In the genomic region with DNA sequence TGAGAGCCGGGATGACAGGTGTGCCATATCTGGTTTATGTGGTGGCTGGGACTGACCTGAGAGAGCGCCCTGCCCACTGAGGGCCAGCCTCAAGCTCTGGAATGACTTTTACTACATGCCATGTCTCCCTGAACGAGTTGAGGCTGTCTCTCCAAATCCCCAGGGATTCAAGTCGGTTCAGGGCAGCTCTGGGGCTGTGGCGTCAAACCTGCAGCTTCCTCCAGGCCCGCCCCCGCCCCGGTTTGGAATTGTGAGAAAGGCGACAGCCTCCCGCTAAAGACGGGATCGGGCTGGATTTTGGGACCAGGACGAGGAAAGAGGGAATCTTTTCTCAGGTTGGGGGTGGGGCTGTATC, we compare ENCODE assay signal across 8 mouse cellular contexts. TPM values are rescaled to one million over a fixed set of nuclear protein-coding genes. Genes with fewer than 3 reads are reported as not detected.
A peak's percentile ranks its signal among the peaks of the same experiment; 100 is the strongest.
DNase-seq lines count a peak whose midpoint lies in the region; ATAC-seq and TF ChIP-seq lines count a peak whose summit lies in the region.

No protein-coding gene starts in this region.

- 4% methylated on average over 13 of the region's 13 CpGs for WGBS in forebrain, embryonic 10.5 days
- WGBS in kidney, embryonic 16.5 days, result under 1% methylated on average over 13 of the region's 13 CpGs
- 7% methylated on average over 13 of the region's 13 CpGs for WGBS in neural tube, embryonic 11.5 days

- peak overlapping the region; percentile 17; the same call in 1 of the 2 replicates for H3K9ac ChIP-seq in CH12.LX (ENCODE audit: insufficient read depth, low read depth)
- H3K9ac ChIP-seq in kidney, embryonic 16.5 days (replicated peaks; ENCODE audit: low read length), result peak overlapping the region; percentile 66
- H3K9ac ChIP-seq in neural tube, embryonic 11.5 days (ENCODE audit: low read length), result no peak overlapping the region

- no peak for TF ChIP-seq POLR2A in CH12.LX (IDR thresholded peaks at IDR 0.05; ENCODE audit: low read depth, low read length)

- peak overlapping the region; percentile 61 to 74 (median 62) for H3K4me3 ChIP-seq in CH12.LX (replicated peaks in 1 of 3; ENCODE audit: low read depth in 2 of 3, low read length in 2 of 3, poor library complexity in 1 of 3)
- H3K4me3 ChIP-seq in forebrain, embryonic 10.5 days, result peak overlapping the region; percentile 54
- peak overlapping the region; percentile 61 for H3K4me3 ChIP-seq in kidney, embryonic 16.5 days (ENCODE audit: low read length)
- peak overlapping the region; percentile 34 for H3K4me3 ChIP-seq in neural tube, embryonic 11.5 days (ENCODE audit: low read depth, low read length)

- dilution Hi-C loops in CH12.LX (cut with MboI; ENCODE audit: extremely low pct_ligation_motif_present, extremely low pct_unique_long_range_greater_than_20kb, low sequenced_read_pairs), result no loop called here

- peaks cover 3% of the 10 kb centered on the region for H3K27me3 ChIP-seq in CH12.LX (replicated peaks)
- peaks cover 66% of the 10 kb centered on the region for H3K27me3 ChIP-seq in forebrain, embryonic 10.5 days (ENCODE audit: poor library complexity, severe bottlenecking)
- no peaks in the 10 kb centered on the region for H3K27me3 ChIP-seq in kidney, embryonic 16.5 days (ENCODE audit: insufficient read depth, low read length)
- peaks cover 28% of the 10 kb centered on the region for H3K27me3 ChIP-seq in neural tube, embryonic 11.5 days (ENCODE audit: control insufficient read depth, insufficient read depth, low read length)

- peaks cover 10% of the 10 kb centered on the region for H3K79me2 ChIP-seq in CH12.LX (replicated peaks; ENCODE audit: control insufficient read depth, extremely low read depth, insufficient read depth, poor library complexity, severe bottlenecking)

- H3K27ac ChIP-seq in CH12.LX (ENCODE audit: insufficient read depth, low read depth), result peak overlapping the region; percentile 1; the same call in 1 of the 2 replicates
- H3K27ac ChIP-seq in forebrain, embryonic 10.5 days, result 0 out of 2 replicates have a peak overlapping the region, but pooled peaks have one; percentile 8
- no peak overlapping the region for H3K27ac ChIP-seq in kidney, embryonic 16.5 days (ENCODE audit: low read length)
- no peak overlapping the region for H3K27ac ChIP-seq in neural tube, embryonic 11.5 days (ENCODE audit: low read depth, low read length)

- ATAC-seq in kidney, embryonic 16.5 days (ENCODE audit: low FRiP score, low TSS enrichment), result peak; percentile 31
- ATAC-seq in neural tube, embryonic 11.5 days (ENCODE audit: insufficient read depth, low FRiP score, low TSS enrichment), result 0 out of 2 replicates have a peak, but pooled peaks have one; percentile 16
- ATAC-seq in megakaryocyte progenitor cell, adult 5-6 weeks (replicated peaks; ENCODE audit: poor library complexity), result no peak

- in situ Hi-C loops in CH12.LX (cut with MboI; ENCODE audit: low pct_ligation_motif_present, low pct_unique_long_range_greater_than_20kb, low sequenced_read_pairs), result no loop called here

- no peak for TF ChIP-seq EP300 in CH12.LX (IDR thresholded peaks at IDR 0.05; ENCODE audit: low read length)

- H3K9me3 ChIP-seq in CH12.LX (replicated peaks; ENCODE audit: low read length), result no peaks in the 10 kb centered on the region
- H3K9me3 ChIP-seq in forebrain, embryonic 10.5 days, result no peaks in the 10 kb centered on the region
- no peaks in the 10 kb centered on the region for H3K9me3 ChIP-seq in kidney, embryonic 16.5 days (ENCODE audit: low read length)
- H3K9me3 ChIP-seq in neural tube, embryonic 11.5 days (ENCODE audit: control insufficient read depth, low read length), result no peaks in the 10 kb centered on the region

- TF ChIP-seq CTCF in CH12.LX (conservative IDR thresholded peaks at IDR 0.05 in 1 of 2, IDR thresholded peaks at IDR 0.05 in 1 of 2; ENCODE audit: low read depth in 2 of 2, low read length in 2 of 2), result no peak

- DNase-seq in cerebellum, postnatal 25 days, result peak; percentile 26 to 28
- no peak for DNase-seq in cerebellum, adult 8-10 months
- DNase-seq in CH12.LX (ENCODE audit: extremely low read depth), result no peak
- DNase-seq in forebrain, embryonic 10.5 days (ENCODE audit: extremely low spot score, low spot score), result no peak
- DNase-seq in neural tube, embryonic 11.5 days (ENCODE audit: low spot score), result peak; percentile 44
- DNase-seq in gastrocnemius, adult 18-20 months (ENCODE audit: low spot score), result no peak

- peak overlapping the region; percentile 87 for H3K4me2 ChIP-seq in CH12.LX (ENCODE audit: insufficient read depth, low read depth, poor library complexity, severe bottlenecking)
- H3K4me2 ChIP-seq in kidney, embryonic 16.5 days (replicated peaks; ENCODE audit: low read depth, low read length), result peak overlapping the region; percentile 83
- peak overlapping the region; percentile 54 for H3K4me2 ChIP-seq in neural tube, embryonic 11.5 days (ENCODE audit: low read depth)

- no peak for TF ChIP-seq RAD21 in CH12.LX (IDR thresholded peaks at IDR 0.05; ENCODE audit: low read depth, low read length)

- H3K4me1 ChIP-seq in CH12.LX (ENCODE audit: control insufficient read depth in 1 of 2, insufficient read depth in 2 of 2), result peaks cover 11 to 41% of the 10 kb centered on the region in 2 experiments; a peak in 3 of 4 replicates
- H3K4me1 ChIP-seq in forebrain, embryonic 10.5 days, result peaks cover 23% of the 10 kb centered on the region
- H3K4me1 ChIP-seq in kidney, embryonic 16.5 days (ENCODE audit: insufficient read depth, low read length), result peaks cover 19% of the 10 kb centered on the region
- 0 out of 2 replicates have a peak, but pooled peaks cover 5% of the 10 kb centered on the region for H3K4me1 ChIP-seq in neural tube, embryonic 11.5 days (ENCODE audit: control insufficient read depth, insufficient read depth, low read length)

- no peaks in the 10 kb centered on the region for H3K36me3 ChIP-seq in CH12.LX (replicated peaks in 1 of 2; ENCODE audit: control insufficient read depth in 1 of 2, insufficient read depth in 1 of 2, low read length in 1 of 2)
- H3K36me3 ChIP-seq in forebrain, embryonic 10.5 days (replicated peaks), result no peaks in the 10 kb centered on the region
- H3K36me3 ChIP-seq in kidney, embryonic 16.5 days (ENCODE audit: insufficient read depth, low read length), result no peaks in the 10 kb centered on the region
- H3K36me3 ChIP-seq in neural tube, embryonic 11.5 days (ENCODE audit: control insufficient read depth, insufficient read depth, low read length), result no peaks in the 10 kb centered on the region

TF ChIP-seq in CH12.LX, 34 proteins besides CTCF, POLR2A, EP300 and RAD21:
- TF ChIP-seq USF1 (IDR thresholded peaks at IDR 0.05; ENCODE audit: low read depth, low read length), result no peak
- TF ChIP-seq ZNF384 (IDR thresholded peaks at IDR 0.05; ENCODE audit: low read depth, low read length), result no peak
- no peak for TF ChIP-seq TBP (conservative IDR thresholded peaks at IDR 0.05; ENCODE audit: low read depth, low read length)
- no peak for TF ChIP-seq UBTF (IDR thresholded peaks at IDR 0.05; ENCODE audit: low read depth, low read length)
- TF ChIP-seq SIN3A (IDR thresholded peaks at IDR 0.05; ENCODE audit: low read length), result 0 out of 2 replicates have a peak, but pooled peaks have one; percentile 14

RNA-seq across cellular contexts. Expression of a gene that starts 2.9 kb away (rescaled TPM):
- total RNA-seq in CH12.LX (2012; rRNA removed) (84.3 and 108 TPM in 2 replicates), CH12.LX (2014; rRNA removed) (60.3 and 66.7 TPM in 2 replicates)
- 90.9 and 99.8 TPM in 2 replicates for polyA plus RNA-seq in CH12.LX (2012; ENCODE audit: insufficient read length, low read depth)
- 1.4 and 1.7 TPM in 2 replicates for polyA plus RNA-seq in forebrain, embryonic 10.5 days (2016; fragmentation: Nextera tagmentation; extraction: Ambion mirVana)
- polyA plus RNA-seq in kidney, embryonic 16.5 days (2015; fragmentation: Nextera tagmentation; extraction: Ambion mirVana), result 1.4 and 2.0 TPM in 2 replicates
- polyA plus RNA-seq in neural tube, embryonic 11.5 days (2014; fragmentation: Nextera tagmentation; extraction: Ambion mirVana), result 1.9 and 2.5 TPM in 2 replicates
- total RNA-seq in megakaryocyte progenitor cell, adult 5-6 weeks (2015), result 79.5 and 87.2 TPM in 2 replicates
- total RNA-seq in megakaryocyte progenitor cell, adult 5-6 weeks (2017), result 286 and 303 TPM in 2 replicates
- under 1 TPM; 0.32 to 0.71 TPM for total RNA-seq in gastrocnemius, adult 18-20 months (2021)

RNA-seq across cellular contexts. Expression of a gene that starts 26.7 kb away (rescaled TPM):
- total RNA-seq in CH12.LX (2012; rRNA removed) (22.9 and 25.2 TPM in 2 replicates), CH12.LX (2014; rRNA removed) (21.5 and 22.1 TPM in 2 replicates)
- 40.0 and 44.6 TPM in 2 replicates for polyA plus RNA-seq in CH12.LX (2012; ENCODE audit: insufficient read length, low read depth)
- 43.8 and 49.9 TPM in 2 replicates for polyA plus RNA-seq in forebrain, embryonic 10.5 days (2016; fragmentation: Nextera tagmentation; extraction: Ambion mirVana)
- 52.6 and 55.0 TPM in 2 replicates for polyA plus RNA-seq in kidney, embryonic 16.5 days (2015; fragmentation: Nextera tagmentation; extraction: Ambion mirVana)
- 21.3 and 21.7 TPM in 2 replicates for polyA plus RNA-seq in neural tube, embryonic 11.5 days (2014; fragmentation: Nextera tagmentation; extraction: Ambion mirVana)
- 3.5 and 3.6 TPM in 2 replicates for total RNA-seq in megakaryocyte progenitor cell, adult 5-6 weeks (2015)
- total RNA-seq in megakaryocyte progenitor cell, adult 5-6 weeks (2017), result 7.9 and 8.5 TPM in 2 replicates
- total RNA-seq in gastrocnemius, adult 18-20 months (2021), result 100 to 1,000 TPM; 142 to 174 TPM

RNA-seq across cellular contexts. Expression of a gene that starts 27.7 kb away (rescaled TPM):
- total RNA-seq in CH12.LX (2012; rRNA removed) (23.6 and 32.0 TPM in 2 replicates), CH12.LX (2014; rRNA removed) (17.4 and 20.2 TPM in 2 replicates)
- 25.0 and 26.0 TPM in 2 replicates for polyA plus RNA-seq in CH12.LX (2012; ENCODE audit: insufficient read length, low read depth)
- 22.7 and 22.8 TPM in 2 replicates for polyA plus RNA-seq in forebrain, embryonic 10.5 days (2016; fragmentation: Nextera tagmentation; extraction: Ambion mirVana)
- 39.0 and 42.8 TPM in 2 replicates for polyA plus RNA-seq in kidney, embryonic 16.5 days (2015; fragmentation: Nextera tagmentation; extraction: Ambion mirVana)
- 24.2 and 29.1 TPM in 2 replicates for polyA plus RNA-seq in neural tube, embryonic 11.5 days (2014; fragmentation: Nextera tagmentation; extraction: Ambion mirVana)
- 21.5 and 22.6 TPM in 2 replicates for total RNA-seq in megakaryocyte progenitor cell, adult 5-6 weeks (2015)
- total RNA-seq in megakaryocyte progenitor cell, adult 5-6 weeks (2017), result 22.5 and 24.4 TPM in 2 replicates
- total RNA-seq in gastrocnemius, adult 18-20 months (2021), result 10 to 100 TPM; 22.6 to 25.4 TPM

RNA-seq across cellular contexts. Expression of a gene that starts 48.0 kb away (rescaled TPM):
- total RNA-seq in CH12.LX (2012; rRNA removed) (2.5 and 5.4 TPM in 2 replicates), CH12.LX (2014; rRNA removed) (1.4 and 3.9 TPM in 2 replicates)
- polyA plus RNA-seq in CH12.LX (2012; ENCODE audit: insufficient read length, low read depth), result 1.2 and 1.5 TPM in 2 replicates
- polyA plus RNA-seq in forebrain, embryonic 10.5 days (2016; fragmentation: Nextera tagmentation; extraction: Ambion mirVana), result 0.30 TPM in 1 of 2 replicates, not detected in the other
- polyA plus RNA-seq in kidney, embryonic 16.5 days (2015; fragmentation: Nextera tagmentation; extraction: Ambion mirVana), result 1.1 and 2.4 TPM in 2 replicates
- 0.49 and 0.66 TPM in 2 replicates for polyA plus RNA-seq in neural tube, embryonic 11.5 days (2014; fragmentation: Nextera tagmentation; extraction: Ambion mirVana)
- 164 and 202 TPM in 2 replicates for total RNA-seq in megakaryocyte progenitor cell, adult 5-6 weeks (2015)
- total RNA-seq in megakaryocyte progenitor cell, adult 5-6 weeks (2017), result 211 and 263 TPM in 2 replicates
- total RNA-seq in gastrocnemius, adult 18-20 months (2021), result 10 to 100 TPM; 23.2 to 26.2 TPM

Comparison
In these comparisons a context has a peak if more than half of its experiments do, and no peak if none do; other contexts are left out.
1. DNase-seq: peak in cerebellum, postnatal 25 days (2 of 2) and neural tube, embryonic 11.5 days (single experiment); none in cerebellum, adult 8-10 months (single experiment), CH12.LX (single experiment), forebrain, embryonic 10.5 days (single experiment) and gastrocnemius, adult 18-20 months (single experiment).
2. H3K27ac ChIP-seq: peak in CH12.LX (single experiment) and forebrain, embryonic 10.5 days (single experiment); none in kidney, embryonic 16.5 days (single experiment) and neural tube, embryonic 11.5 days (single experiment).
3. RNA of a gene that starts 2.9 kb away (polyA plus RNA-seq): 90.9 to 99.8 TPM in CH12.LX; 1.4 to 2.0 TPM in kidney, embryonic 16.5 days, 1.9 to 2.5 TPM in neural tube, embryonic 11.5 days and 1.4 to 1.7 TPM in forebrain, embryonic 10.5 days; every median in the first group is over 10 times any median in the second.
4. Peak in every context shown above with its lines, with median percentiles within 50 percentile points of each other: H3K4me2 ChIP-seq and H3K4me3 ChIP-seq.